Mouse (Mus musculus): Measurements from ENCODE around the gene Vezf1. TPM values are rescaled to one million over a fixed set of nuclear protein-coding genes. Genes with fewer than 3 reads are reported as not detected.

Gene Vezf1
- total and polyA plus RNA-seq, 3 experiments: 8.0 to 20.8 TPM; not detected in 1

- peaks cover 8 to 23% of the 10 kb centered on the region in 2 experiments for H3K4me1 ChIP-seq (ENCODE audit: control insufficient read depth in 1 of 2, insufficient read depth in 2 of 2, low read length in 2 of 2)
- H3K79me2 ChIP-seq (ENCODE audit: control insufficient read depth, insufficient read depth, low read length, poor library complexity): no peaks in the 10 kb centered on the region
- no peaks in the 10 kb centered on the region for H3K9me3 ChIP-seq (replicated peaks; ENCODE audit: insufficient read depth, low read length)
Measured at GRCm38 (mm10) chr11:88129281-88129680, 61.2 kb downstream of the Vezf1 start.

GRCm38 (mm10) chr11:88129935-88130334 lies 61.9 kb downstream of the Vezf1 start:
- Histone ChIP-seq H3K27me3 (ENCODE audit: control insufficient read depth in 1 of 2, insufficient read depth in 2 of 2, low read length in 2 of 2) (no peaks in the 10 kb centered on the region), H3K4me3 (ENCODE audit: control insufficient read depth in 1 of 2, insufficient read depth in 1 of 2, low read depth in 2 of 2, low read length in 2 of 2) (no peak overlapping the region), H3K9ac (ENCODE audit: control insufficient read depth, low read depth, low read length, poor library complexity, severe bottlenecking) (no peak overlapping the region), H3K36me3 (ENCODE audit: control insufficient read depth in 1 of 2, insufficient read depth in 2 of 2, low read length in 2 of 2) (peaks cover 0 to 16% of the 10 kb centered on the region in 2 experiments; a peak in 2 of 4 replicates), H3K9me3 (replicated peaks; ENCODE audit: insufficient read depth, low read length) (no peaks in the 10 kb centered on the region), H3K4me1 (ENCODE audit: control insufficient read depth in 1 of 2, insufficient read depth in 2 of 2, low read length in 2 of 2) (peaks cover 8 to 23% of the 10 kb centered on the region in 2 experiments), H3K27ac (ENCODE audit: control insufficient read depth, low read depth, low read length) (no peak overlapping the region), H3K79me2 (ENCODE audit: control insufficient read depth, insufficient read depth, low read length, poor library complexity) (no peaks in the 10 kb centered on the region)
- TF ChIP-seq KAT2A (conservative IDR thresholded peaks at IDR 0.05; ENCODE audit: low read depth, low read length): no peak
- no peak for TF ChIP-seq POLR2AphosphoS5 (IDR thresholded peaks at IDR 0.05; ENCODE audit: borderline replicate concordance, low read depth, low read length)
- no peak for TF ChIP-seq MYB (IDR thresholded peaks at IDR 0.05; ENCODE audit: low read depth, low read length)
- TF ChIP-seq HCFC1 (IDR thresholded peaks at IDR 0.05; ENCODE audit: low read depth, low read length): no peak
- TF ChIP-seq USF2 (IDR thresholded peaks at IDR 0.05; ENCODE audit: borderline replicate concordance in 1 of 2, insufficient read depth in 1 of 2, low read depth in 1 of 2, low read length in 2 of 2): no peak
- TF ChIP-seq RCOR1 (IDR thresholded peaks at IDR 0.05; ENCODE audit: low read depth, low read length): no peak
- no peak for TF ChIP-seq MYC (IDR thresholded peaks at IDR 0.05; ENCODE audit: low read depth, low read length)
- no peak for TF ChIP-seq CHD1 (IDR thresholded peaks at IDR 0.05; ENCODE audit: low read depth, low read length)
- TF ChIP-seq MEF2A (IDR thresholded peaks at IDR 0.05; ENCODE audit: extremely low read depth, insufficient replicate concordance, low read depth, low read length, poor library complexity, severe bottlenecking): no peak
- no peak for TF ChIP-seq BHLHE40 (IDR thresholded peaks at IDR 0.05; ENCODE audit: borderline replicate concordance, low read depth, low read length)
- TF ChIP-seq ZMIZ1 (IDR thresholded peaks at IDR 0.05; ENCODE audit: low read depth, low read length): no peak
- TF ChIP-seq SIN3A (IDR thresholded peaks at IDR 0.05; ENCODE audit: low read length): no peak
- no peak for TF ChIP-seq TBP (IDR thresholded peaks at IDR 0.05; ENCODE audit: low read depth, low read length)
- TF ChIP-seq ZNF384 (IDR thresholded peaks at IDR 0.05; ENCODE audit: low read depth, low read length): no peak
- no peak for TF ChIP-seq NELFE (IDR thresholded peaks at IDR 0.05; ENCODE audit: low read depth, low read length)
- TF ChIP-seq CTCF (IDR thresholded peaks at IDR 0.05 in 2 of 3, conservative IDR thresholded peaks at IDR 0.05 in 1 of 3; ENCODE audit: control insufficient read depth in 1 of 3, insufficient read depth in 1 of 3, low read depth in 2 of 3, low read length in 3 of 3, poor library complexity in 1 of 3, severe bottlenecking in 1 of 3): no peak
- TF ChIP-seq JUND (IDR thresholded peaks at IDR 0.05; ENCODE audit: low read depth, low read length): no peak
- no peak for TF ChIP-seq EP300 (IDR thresholded peaks at IDR 0.05; ENCODE audit: low read depth in 1 of 2, low read length in 2 of 2)
- TF ChIP-seq GABPA (IDR thresholded peaks at IDR 0.05; ENCODE audit: low read depth, low read length): no peak
- no peak for TF ChIP-seq GATA1 (IDR thresholded peaks at IDR 0.05; ENCODE audit: low read depth, low read length)
- DNase-seq (ENCODE audit: low read depth, low spot score): no peak

More at GRCm38 (mm10) chr11:88129281-88129680, 61.2 kb downstream of the Vezf1 start:
- H3K9ac ChIP-seq (ENCODE audit: control insufficient read depth, low read depth, low read length, poor library complexity, severe bottlenecking): no peak overlapping the region
- TF ChIP-seq MAZ (IDR thresholded peaks at IDR 0.05; ENCODE audit: low read depth, low read length): 0 out of 2 replicates have a peak, but pooled peaks have one; percentile 22
- TF ChIP-seq USF1 (IDR thresholded peaks at IDR 0.05; ENCODE audit: low read depth, low read length): no peak
- no peak overlapping the region for H3K4me3 ChIP-seq (ENCODE audit: control insufficient read depth in 1 of 2, insufficient read depth in 1 of 2, low read depth in 2 of 2, low read length in 2 of 2)
- H3K27me3 ChIP-seq (ENCODE audit: control insufficient read depth in 1 of 2, insufficient read depth in 2 of 2, low read length in 2 of 2): peaks cover 0 to under 1% of the 10 kb centered on the region in 2 experiments; a peak in 2 of 4 replicates
- peak; percentile 51 for DNase-seq (ENCODE audit: low read depth, low spot score)
- H3K36me3 ChIP-seq (ENCODE audit: control insufficient read depth in 1 of 2, insufficient read depth in 2 of 2, low read length in 2 of 2): peaks cover 0 to 16% of the 10 kb centered on the region in 2 experiments; a peak in 2 of 4 replicates
- no peak overlapping the region for H3K27ac ChIP-seq (ENCODE audit: control insufficient read depth, low read depth, low read length)
